Mouse (Mus musculus): ENCODE data around the gene Btf3. TPM values are rescaled to one million over a fixed set of nuclear protein-coding genes. Genes with fewer than 3 reads are reported as not detected.

The Btf3 gene
- total RNA-seq, 2 experiments from 2014 or later = 1,109 to 1,746 TPM

- ATAC-seq (replicated peaks; ENCODE audit: poor library complexity, severe bottlenecking) = no peak
Measured at GRCm38 (mm10) chr13:98280990-98281650, 35.7 kb downstream of the Btf3 start.

GRCm38 (mm10) chr13:98279686-98280085, 37.1 kb downstream of the Btf3 start, which contains the start of gene Gm21976:
Gene Gm21976, plus strand, starts transcription at chr13:98279887.
- no peak for ATAC-seq (replicated peaks; ENCODE audit: poor library complexity, severe bottlenecking)

GRCm38 (mm10) chr13:98277501-98277900, 39.3 kb downstream of the Btf3 start:
- no peak for ATAC-seq (replicated peaks; ENCODE audit: poor library complexity, severe bottlenecking)

GRCm38 (mm10) chr13:98276253-98276652, 40.6 kb downstream of the Btf3 start:
- no peak for ATAC-seq (replicated peaks; ENCODE audit: poor library complexity, severe bottlenecking)

- ATAC-seq (replicated peaks; ENCODE audit: poor library complexity, severe bottlenecking) = no peak
Measured at GRCm38 (mm10) chr13:98275646-98276045, 41.2 kb downstream of the Btf3 start.

GRCm38 (mm10) chr13:98274023-98274422, 42.8 kb downstream of the Btf3 start:
- no peak for ATAC-seq (replicated peaks; ENCODE audit: poor library complexity, severe bottlenecking)

- ATAC-seq (replicated peaks; ENCODE audit: poor library complexity, severe bottlenecking) = no peak
Measured at GRCm38 (mm10) chr13:98264111-98264510, 52.7 kb downstream of the Btf3 start.

GRCm38 (mm10) chr13:98263458-98263987, 53.3 kb downstream of the Btf3 start:
- ATAC-seq (replicated peaks; ENCODE audit: poor library complexity, severe bottlenecking) = no peak

GRCm38 (mm10) chr13:98262636-98263457, 54.0 kb downstream of the Btf3 start, which contains the start of the genes Utp15 and Ankra2:
Gene Utp15, minus strand, starts transcription at chr13:98263041.
Gene Ankra2, plus strand, starts transcription at chr13:98263074.
- peak; percentile 95 for ATAC-seq (replicated peaks; ENCODE audit: poor library complexity, severe bottlenecking)

Other genes starting within 250 kb of the Btf3 start
- gene Arhgef28, start 110.6 kb downstream of the Btf3 start, total RNA-seq (2014; fragmentation: Nextera tagmentation) = 0.88 and 2.5 TPM in 2 replicates
- 2.9 and 4.4 TPM in 2 replicates for gene Arhgef28, start 110.6 kb downstream of the Btf3 start, total RNA-seq (2017)
- 24.9 and 26.4 TPM in 2 replicates for gene Utp15, start 54.0 kb downstream of the Btf3 start, total RNA-seq (2014; fragmentation: Nextera tagmentation)
- gene Utp15, start 54.0 kb downstream of the Btf3 start, total RNA-seq (2017) = 47.6 and 53.0 TPM in 2 replicates
- gene Ankra2, start 53.9 kb downstream of the Btf3 start, total RNA-seq (2014; fragmentation: Nextera tagmentation) = 20.8 and 23.2 TPM in 2 replicates
- gene Ankra2, start 53.9 kb downstream of the Btf3 start, total RNA-seq (2017) = 9.8 and 18.1 TPM in 2 replicates
- gene Gm21976, start 37.1 kb downstream of the Btf3 start, total RNA-seq (2014; fragmentation: Nextera tagmentation) = not detected in 2 replicates
- not detected in 2 replicates for gene Gm21976, start 37.1 kb downstream of the Btf3 start, total RNA-seq (2017)
- not detected in 2 replicates for gene Foxd1, start 37.2 kb upstream of the Btf3 start, total RNA-seq (2014; fragmentation: Nextera tagmentation)
- gene Foxd1, start 37.2 kb upstream of the Btf3 start, total RNA-seq (2017) = not detected in 2 replicates
- gene Gm10320, start 175.0 kb upstream of the Btf3 start, total RNA-seq (2014; fragmentation: Nextera tagmentation) = 2.2 and 5.0 TPM in 2 replicates
- 2.2 and 3.5 TPM in 2 replicates for gene Gm10320, start 175.0 kb upstream of the Btf3 start, total RNA-seq (2017)

Data from granulocyte monocyte progenitor cell, adult 5-6 weeks (primary cell).